Mouse (Mus musculus) cerebellum, adult 2 months (tissue): ENCODE measurements around the gene Ext2.

Experiments used
- CTCF ChIP-seq: fragments of 200-500 bp; IDR thresholded peaks from 2 replicates; pipeline ENCODE4 v1.5.1; 2011; ENCODE audit warnings: low read depth, mild to moderate bottlenecking, control low read depth, low read length, moderate library complexity, borderline replicate concordance; ENCODE audit not compliant: insufficient read depth
- POLR2A ChIP-seq: fragments of 200-500 bp; IDR thresholded peaks from 2 replicates; pipeline ENCODE4 v1.6.1; 2011; ENCODE audit warnings: low read length, control low read depth, borderline replicate concordance; ENCODE audit not compliant: insufficient read depth

DNA sequence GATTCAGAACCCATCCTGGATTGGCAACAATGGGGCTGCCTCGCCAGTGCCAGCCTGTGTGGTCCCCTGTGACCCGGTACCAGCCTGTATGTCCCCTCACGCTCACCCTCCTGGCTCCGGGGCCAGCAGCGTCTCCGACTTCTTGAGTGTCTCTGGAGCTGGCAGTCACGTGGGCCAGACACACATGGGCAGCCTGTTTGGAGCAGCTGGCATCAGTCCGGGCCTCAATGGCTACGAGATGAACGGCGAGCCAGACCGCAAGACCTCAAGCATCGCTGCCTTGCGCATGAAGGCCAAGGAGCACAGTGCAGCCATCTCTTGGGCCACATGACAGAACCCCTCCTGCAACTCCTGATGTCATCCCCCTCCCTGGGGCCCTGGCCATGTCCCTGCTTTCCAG, 145.1 kb downstream of the Ext2 start:
- TF ChIP-seq POLR2A = no peak
- no peak for TF ChIP-seq CTCF
